Mouse (Mus musculus) T-helper 17 cell (primary cell): Measurements from ENCODE around the gene Rai1.

Source experiments
- in situ Hi-C, 2 experiments: fragments of 300-600 bp; cut with MboI, MseI; formaldehyde crosslinking; loops; 1 replicate in 1 of 2; 2 replicates in 1 of 2; pipeline ENCODE4 v1.15.1; 2025; ENCODE audit warnings: high pct_unique_total_duplicates in 2 of 2

The Rai1 gene

GRCm38 (mm10) chr11:60160454-60161114, 55.8 kb downstream of the Rai1 start:
- in situ Hi-C loops, result no loop called here

GRCm38 (mm10) chr11:60161146-60161874, 56.5 kb downstream of the Rai1 start:
- in situ Hi-C loops, result no loop called here

- in situ Hi-C loops, result no loop called here
Measured at GRCm38 (mm10) chr11:60162547-60162946, 57.7 kb downstream of the Rai1 start.

GRCm38 (mm10) chr11:60163362-60163761, 58.5 kb downstream of the Rai1 start:
- in situ Hi-C loops, result no loop called here

- in situ Hi-C loops, result no loop called here
Measured at GRCm38 (mm10) chr11:60164450-60164849, 59.6 kb downstream of the Rai1 start.

GRCm38 (mm10) chr11:60165076-60165475, 60.3 kb downstream of the Rai1 start:
- in situ Hi-C loops, result no loop called here

GRCm38 (mm10) chr11:60168780-60169179, 64.0 kb downstream of the Rai1 start:
- in situ Hi-C loops, result no loop called here

- in situ Hi-C loops, result no loop called here
Measured at GRCm38 (mm10) chr11:60172074-60172473, 67.3 kb downstream of the Rai1 start.

GRCm38 (mm10) chr11:60173606-60174184, 68.9 kb downstream of the Rai1 start:
- in situ Hi-C loops, result no loop called here

GRCm38 (mm10) chr11:60175371-60176181, 70.8 kb downstream of the Rai1 start:
- in situ Hi-C loops, result no loop called here

- in situ Hi-C loops, result no loop called here
Measured at GRCm38 (mm10) chr11:60176182-60176974, 71.6 kb downstream of the Rai1 start.

- in situ Hi-C loops, result no loop called here
Measured at GRCm38 (mm10) chr11:60176975-60177657, 72.3 kb downstream of the Rai1 start.

- in situ Hi-C loops, result no loop called here
Measured at GRCm38 (mm10) chr11:60178005-60178404, 73.2 kb downstream of the Rai1 start.

- in situ Hi-C loops, result no loop called here
Measured at GRCm38 (mm10) chr11:60178506-60178905, 73.7 kb downstream of the Rai1 start.

- in situ Hi-C loops, result loop anchor here in 1 of 2 experiments (5.0 to 10.0 kb wide), 2 partner anchors 95 to 1417 kb away; no protein-coding TSS in a partner anchor
Measured at GRCm38 (mm10) chr11:60182116-60182670, 77.4 kb downstream of the Rai1 start.

GRCm38 (mm10) chr11:60182741-60183140, 77.9 kb downstream of the Rai1 start:
- in situ Hi-C loops, result loop anchor here in 1 of 2 experiments (5.0 to 10.0 kb wide), 2 partner anchors 95 to 1418 kb away; no protein-coding TSS in a partner anchor

- in situ Hi-C loops, result loop anchor here in 1 of 2 experiments (5.0 to 10.0 kb wide), 2 partner anchors 93 to 1420 kb away; no protein-coding TSS in a partner anchor
Measured at GRCm38 (mm10) chr11:60184346-60185325, 79.8 kb downstream of the Rai1 start.

- in situ Hi-C loops, result loop anchor here in 1 of 2 experiments (10.0 kb wide), 1 partner anchor 1421 kb away; no protein-coding TSS in a partner anchor
Measured at GRCm38 (mm10) chr11:60185396-60186231, 80.8 kb downstream of the Rai1 start.
